Mouse (Mus musculus): Measurements from ENCODE around the gene Ntan1. TPM values are rescaled to one million over a fixed set of nuclear protein-coding genes. Genes with fewer than 3 reads are reported as not detected.

Gene Ntan1
- total RNA-seq, 2 experiments from 2014 or later, result 37.3 to 39.9 TPM

Small RNA genes within 50 kb of the gene (microRNA-seq; reads per million reads assigned to microRNA genes)
- 0 reads per million in 2 experiments for gene Gm27734

Other genes starting within 250 kb of the Ntan1 start
- gene Parn, start 150.7 kb upstream of the Ntan1 start, total RNA-seq (2021), result 1 to 10 TPM; 5.5 to 7.5 TPM
- 10 to 100 TPM; 29.7 to 35.0 TPM for gene Bfar, start 147.0 kb upstream of the Ntan1 start, total RNA-seq (2021)
- gene 3110001I22Rik, start 146.9 kb upstream of the Ntan1 start, total RNA-seq (2021), result 1 to 10 TPM; 1.5 to 2.2 TPM
- not detected for gene Pla2g10, start 87.9 kb upstream of the Ntan1 start, total RNA-seq (2021)
- gene Rrn3, start 38.1 kb upstream of the Ntan1 start, total RNA-seq (2021), result 10 to 100 TPM; 29.9 to 32.7 TPM
- gene Pdxdc1, start 84.3 kb downstream of the Ntan1 start, total RNA-seq (2021), result 10 to 100 TPM; 41.9 to 45.6 TPM
- gene Mpv17l, start 84.3 kb downstream of the Ntan1 start, total RNA-seq (2021), result under 1 TPM; 0.49 to 0.69 TPM
- not detected for gene 2900011O08Rik, start 167.8 kb downstream of the Ntan1 start, total RNA-seq (2021)
- not detected for gene Ifitm7, start 168.0 kb downstream of the Ntan1 start, total RNA-seq (2021)